Mouse (Mus musculus) liver, embryonic 14.5 days (tissue): ENCODE measurements around the gene Rnf135. TPM values are rescaled to one million over a fixed set of nuclear protein-coding genes. Genes with fewer than 3 reads are reported as not detected.

Experiments used
- ATAC-seq: fragments of 200-750 bp; cut with Nextera tagmentation; 2 replicates; pipeline ENCODE4 v1.8.0; 2017; ENCODE audit warnings: moderate number of reproducible peaks, mild to moderate bottlenecking, moderate library complexity; ENCODE audit not compliant: insufficient read depth
- DNase-seq, 3 experiments: peaks; one replicate each; pipeline ENCODE4 v3.0.0-alpha.2; 2012 to 2013; ENCODE audit warnings: low read depth in 3 of 3, low spot score in 3 of 3
- H3K27ac ChIP-seq: fragments of 300-500 bp; sonication (generic); 2 replicates; pipeline ENCODE4 v1.5.1; 2014; ENCODE audit warnings: moderate library complexity, mild to moderate bottlenecking, control low read depth, inconsistent platforms
- H3K27me3 ChIP-seq: fragments of 300-500 bp; sonication (generic); 2 replicates; pipeline ENCODE4 v1.6.1; 2014; ENCODE audit warnings: mild to moderate bottlenecking, low read length, moderate library complexity; ENCODE audit not compliant: control insufficient read depth, insufficient read depth
- H3K36me3 ChIP-seq: fragments of 300-500 bp; sonication (generic); replicated peaks from 2 replicates; pipeline ENCODE4 v1.6.1; 2014; ENCODE audit warnings: low read depth; ENCODE audit not compliant: control insufficient read depth, insufficient read depth
- H3K4me1 ChIP-seq, 2 experiments: fragments of 200-500 bp in 1 of 2; fragments of 300-500 bp in 1 of 2; sonication (generic) in 1 of 2; replicated peaks; 2 replicates each; pipeline ENCODE4 v1.6.1; 2012 to 2014; ENCODE audit warnings: antibody characterized with exemption in 1 of 2, inconsistent platforms in 1 of 2, low read length in 1 of 2; ENCODE audit not compliant: control insufficient read depth in 2 of 2, insufficient read depth in 2 of 2
- H3K4me2 ChIP-seq: fragments of 300-500 bp; sonication (generic); 2 replicates; pipeline ENCODE4 v1.6.1; 2014; ENCODE audit warnings: low read depth, mild to moderate bottlenecking, control low read depth, moderate library complexity
- H3K4me3 ChIP-seq, 2 experiments: fragments of 200-500 bp in 1 of 2; fragments of 300-500 bp in 1 of 2; sonication (generic) in 1 of 2; 2 replicates each; pipeline ENCODE4 v1.5.1; 2012 to 2014; ENCODE audit warnings: low read depth in 2 of 2, low read length in 2 of 2, mild to moderate bottlenecking in 2 of 2, control low read depth in 1 of 2, inconsistent platforms in 1 of 2, moderate library complexity in 1 of 2; ENCODE audit not compliant: insufficient read depth in 1 of 2
- H3K9ac ChIP-seq: fragments of 300-500 bp; sonication (generic); replicated peaks from 2 replicates; pipeline ENCODE4 v1.6.1; 2014; ENCODE audit warnings: mild to moderate bottlenecking, control low read depth, moderate library complexity
- H3K9me3 ChIP-seq: fragments of 300-500 bp; sonication (generic); 2 replicates; pipeline ENCODE4 v1.6.1; 2016; ENCODE audit warnings: low read length, mixed read lengths; ENCODE audit not compliant: control insufficient read depth
- CTCF ChIP-seq: IDR thresholded peaks from 2 replicates; pipeline ENCODE4 v1.5.1; 2016; ENCODE audit warnings: antibody characterized with exemption, low read depth, control low read depth
- EP300 ChIP-seq: IDR thresholded peaks from 2 replicates; pipeline ENCODE4 v1.6.1; 2016; ENCODE audit warnings: antibody characterized with exemption, low read depth
- WGBS: fragments of 180-500 bp; shearing (Covaris S2); extraction: QIAGEN DNeasy Blood & Tissue Kit; methylation state at CpG from one replicate; pipeline ENCODE4 v1.1.7; 2014; ENCODE audit not compliant: insufficient replicate concordance; 5-methylcytosine and 5-hydroxymethylcytosine counted together
- polyA plus RNA-seq, 2 experiments: library from polyadenylated mRNA; depleted of rRNA in 1 of 2; stranded (reverse) in 1 of 2; unstranded in 1 of 2; fragments of >200 nt; fragmentation: Nextera tagmentation in 1 of 2; extraction: Ambion mirVana in 1 of 2; gene quantifications; 2 replicates each; pipeline versions ENCODE4 v1.2.1 to v1.2.3; 2012 to 2014

Gene Rnf135
- polyA plus RNA-seq, 2 experiments = 2.2 to 2.5 TPM

DNA sequence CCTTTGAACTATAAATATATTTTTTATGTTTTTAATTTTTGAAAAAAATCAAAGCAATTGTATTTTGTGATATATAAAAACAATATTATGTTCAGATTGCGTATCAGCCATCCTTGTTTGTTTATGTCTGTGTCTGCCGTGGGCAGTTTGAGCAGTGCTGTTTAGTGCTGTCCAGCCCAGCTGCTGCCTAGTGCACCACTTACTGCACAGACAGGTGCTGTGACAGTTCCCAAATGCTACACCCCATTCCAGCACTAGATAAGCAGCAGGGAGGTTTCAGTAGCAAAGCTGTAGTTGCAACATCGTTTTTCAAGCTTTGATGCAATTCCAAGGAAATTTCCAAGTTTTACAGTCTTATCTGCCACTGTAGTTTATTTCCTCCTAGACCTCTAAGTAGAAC lies 53.6 kb downstream of the Rnf135 start:
- 73% methylated on average over 3 of the region's 3 CpGs for WGBS
- no peak overlapping the region for H3K27ac ChIP-seq
- H3K36me3 ChIP-seq = peaks cover 4% of the 10 kb centered on the region
- H3K9me3 ChIP-seq = no peaks in the 10 kb centered on the region
- TF ChIP-seq EP300 (no peak), CTCF (no peak)
- H3K4me2 ChIP-seq = no peak overlapping the region
- no peak overlapping the region for H3K4me3 ChIP-seq
- no peaks in the 10 kb centered on the region for H3K4me1 ChIP-seq
- DNase-seq (no peak), ATAC-seq (no peak)
- H3K27me3 ChIP-seq = no peaks in the 10 kb centered on the region
- H3K9ac ChIP-seq = no peak overlapping the region

- Histone ChIP-seq H3K27ac (no peak overlapping the region), H3K36me3 (peaks cover 4% of the 10 kb centered on the region), H3K27me3 (no peaks in the 10 kb centered on the region), H3K9me3 (no peaks in the 10 kb centered on the region), H3K4me2 (no peak overlapping the region), H3K9ac (no peak overlapping the region), H3K4me1 (no peaks in the 10 kb centered on the region), H3K4me3 (no peak overlapping the region)
- DNase-seq (no peak), ATAC-seq (no peak)
- 71% methylated on average over 4 of the region's 4 CpGs for WGBS
- no peak for TF ChIP-seq CTCF
Observed at GRCm38 (mm10) chr11:80238306-80238705, 54.7 kb downstream of the Rnf135 start.

- Histone ChIP-seq H3K9ac (no peak overlapping the region), H3K9me3 (no peaks in the 10 kb centered on the region), H3K4me2 (no peak overlapping the region), H3K4me3 (no peak overlapping the region), H3K36me3 (peaks cover 20% of the 10 kb centered on the region), H3K27ac (no peak overlapping the region), H3K27me3 (no peaks in the 10 kb centered on the region), H3K4me1 (no peaks in the 10 kb centered on the region)
- DNase-seq (no peak), ATAC-seq (no peak)
- no peak for TF ChIP-seq CTCF
- no peak for TF ChIP-seq EP300
Observed at GRCm38 (mm10) chr11:80247026-80247425, 63.4 kb downstream of the Rnf135 start.

DNA sequence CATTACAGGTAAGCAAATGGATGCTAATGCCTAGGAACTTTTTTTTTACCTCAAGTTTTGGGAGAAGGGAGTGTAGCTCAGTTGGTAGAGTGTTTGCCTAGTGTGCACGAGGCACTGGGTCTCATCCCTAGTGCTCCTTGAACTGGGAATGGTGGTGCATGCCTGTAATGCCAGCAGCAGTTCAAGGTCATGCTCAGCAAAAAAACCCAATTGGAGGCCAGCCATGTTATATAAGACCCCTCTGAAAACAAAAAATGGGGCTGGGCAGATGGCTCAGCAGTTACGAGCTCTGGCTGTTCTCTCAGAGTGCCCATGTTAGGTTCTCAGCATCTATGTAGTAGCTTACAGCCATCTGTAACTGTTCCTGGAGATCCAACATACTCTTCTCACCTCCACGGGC lies 64.9 kb downstream of the Rnf135 start:
- Histone ChIP-seq H3K9ac (no peak overlapping the region), H3K4me2 (no peak overlapping the region), H3K36me3 (peaks cover 19% of the 10 kb centered on the region), H3K4me1 (no peaks in the 10 kb centered on the region), H3K27ac (no peak overlapping the region), H3K4me3 (no peak overlapping the region), H3K27me3 (no peaks in the 10 kb centered on the region), H3K9me3 (no peaks in the 10 kb centered on the region)
- TF ChIP-seq CTCF (no peak), EP300 (no peak)
- ATAC-seq = no peak
- no peak for DNase-seq
- 79% methylated on average over 3 of the region's 3 CpGs for WGBS

Other genes starting within 250 kb of the Rnf135 start
- 6.2 and 11.1 TPM in 2 replicates for gene Utp6, start 221.5 kb upstream of the Rnf135 start, polyA plus RNA-seq (2012; rRNA removed)
- gene Utp6, start 221.5 kb upstream of the Rnf135 start, polyA plus RNA-seq (2014; fragmentation: Nextera tagmentation; extraction: Ambion mirVana) = 23.2 and 30.1 TPM in 2 replicates
- gene Suz12, start 190.7 kb upstream of the Rnf135 start, polyA plus RNA-seq (2012; rRNA removed) = 14.9 and 23.2 TPM in 2 replicates
- gene Suz12, start 190.7 kb upstream of the Rnf135 start, polyA plus RNA-seq (2014; fragmentation: Nextera tagmentation; extraction: Ambion mirVana) = 18.1 and 19.2 TPM in 2 replicates
- 32.4 and 49.4 TPM in 2 replicates for gene Crlf3, start 102.9 kb upstream of the Rnf135 start, polyA plus RNA-seq (2012; rRNA removed)
- 81.1 and 84.2 TPM in 2 replicates for gene Crlf3, start 102.9 kb upstream of the Rnf135 start, polyA plus RNA-seq (2014; fragmentation: Nextera tagmentation; extraction: Ambion mirVana)
- 7.1 and 10.9 TPM in 2 replicates for gene Atad5, start 94.5 kb upstream of the Rnf135 start, polyA plus RNA-seq (2012; rRNA removed)
- 11.6 and 11.8 TPM in 2 replicates for gene Atad5, start 94.5 kb upstream of the Rnf135 start, polyA plus RNA-seq (2014; fragmentation: Nextera tagmentation; extraction: Ambion mirVana)
- gene Tefm, start 41.7 kb upstream of the Rnf135 start, polyA plus RNA-seq (2012; rRNA removed) = 6.1 and 7.5 TPM in 2 replicates
- 12.5 and 14.2 TPM in 2 replicates for gene Tefm, start 41.7 kb upstream of the Rnf135 start, polyA plus RNA-seq (2014; fragmentation: Nextera tagmentation; extraction: Ambion mirVana)
- 1.5 and 2.4 TPM in 2 replicates for gene Adap2, start 29.7 kb upstream of the Rnf135 start, polyA plus RNA-seq (2012; rRNA removed)
- gene Adap2, start 29.7 kb upstream of the Rnf135 start, polyA plus RNA-seq (2014; fragmentation: Nextera tagmentation; extraction: Ambion mirVana) = 3.9 and 4.7 TPM in 2 replicates
- 8.3 and 11.6 TPM in 2 replicates for gene Rhot1, start 25.2 kb downstream of the Rnf135 start, polyA plus RNA-seq (2012; rRNA removed)
- 21.6 and 25.6 TPM in 2 replicates for gene Rhot1, start 25.2 kb downstream of the Rnf135 start, polyA plus RNA-seq (2014; fragmentation: Nextera tagmentation; extraction: Ambion mirVana)
- gene Rhbdl3, start 117.1 kb downstream of the Rnf135 start, polyA plus RNA-seq (2012; rRNA removed) = 0.04 and 0.09 TPM in 2 replicates
- gene Rhbdl3, start 117.1 kb downstream of the Rnf135 start, polyA plus RNA-seq (2014; fragmentation: Nextera tagmentation; extraction: Ambion mirVana) = 0.03 TPM in 1 of 2 replicates, not detected in the other
- 1.6 and 2.4 TPM in 2 replicates for gene 5730455P16Rik, start 194.2 kb downstream of the Rnf135 start, polyA plus RNA-seq (2012; rRNA removed)
- 5.0 and 5.1 TPM in 2 replicates for gene 5730455P16Rik, start 194.2 kb downstream of the Rnf135 start, polyA plus RNA-seq (2014; fragmentation: Nextera tagmentation; extraction: Ambion mirVana)
- gene Zfp207, start 199.4 kb downstream of the Rnf135 start, polyA plus RNA-seq (2012; rRNA removed) = 65.7 and 79.3 TPM in 2 replicates
- 106 and 109 TPM in 2 replicates for gene Zfp207, start 199.4 kb downstream of the Rnf135 start, polyA plus RNA-seq (2014; fragmentation: Nextera tagmentation; extraction: Ambion mirVana)
- gene Psmd11, start 244.8 kb downstream of the Rnf135 start, polyA plus RNA-seq (2012; rRNA removed) = 35.6 and 56.8 TPM in 2 replicates
- gene Psmd11, start 244.8 kb downstream of the Rnf135 start, polyA plus RNA-seq (2014; fragmentation: Nextera tagmentation; extraction: Ambion mirVana) = 152 and 155 TPM in 2 replicates